Mouse (Mus musculus): ENCODE results near the gene Gm11939.

DNA sequence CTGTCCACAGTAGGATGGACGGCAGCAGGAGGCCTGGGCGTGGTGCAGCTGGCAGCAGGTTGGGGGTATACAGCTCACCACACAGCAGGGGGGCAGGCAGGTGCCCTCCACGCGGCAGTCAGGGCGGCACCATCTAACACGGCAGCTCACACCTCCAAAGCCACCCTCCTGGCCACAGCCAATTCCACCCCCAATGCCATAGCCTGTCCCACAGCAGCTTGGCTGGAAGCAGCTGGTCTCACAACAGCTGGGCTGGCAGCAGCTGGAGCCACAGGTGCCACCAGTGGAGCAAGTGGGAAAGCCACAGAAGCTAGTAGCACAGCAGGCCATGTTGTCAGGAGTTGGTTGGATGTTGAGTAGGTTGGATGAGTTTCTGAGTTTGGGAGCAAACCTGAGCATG, 21.4 kb upstream of the Gm11939 start, which contains the start of gene Krtap1-5:
- TF ChIP-seq CTCF (conservative IDR thresholded peaks at IDR 0.05; ENCODE audit: insufficient read depth, insufficient read length, low read depth, low read length): no peak
- TF ChIP-seq POLR2A (IDR thresholded peaks at IDR 0.05; ENCODE audit: low read depth, low read length): no peak

All from kidney, adult 2 months (tissue).